Mouse (Mus musculus) lung, postnatal 4 days (tissue): ENCODE results near the gene Foxc2.
A peak's percentile ranks its signal among the peaks of the same experiment; 100 is the strongest.

Experiments used
- DNase-seq, 2 experiments: peaks; one replicate each; pipeline ENCODE4 v3.0.0; 2021

The Foxc2 gene

DNA sequence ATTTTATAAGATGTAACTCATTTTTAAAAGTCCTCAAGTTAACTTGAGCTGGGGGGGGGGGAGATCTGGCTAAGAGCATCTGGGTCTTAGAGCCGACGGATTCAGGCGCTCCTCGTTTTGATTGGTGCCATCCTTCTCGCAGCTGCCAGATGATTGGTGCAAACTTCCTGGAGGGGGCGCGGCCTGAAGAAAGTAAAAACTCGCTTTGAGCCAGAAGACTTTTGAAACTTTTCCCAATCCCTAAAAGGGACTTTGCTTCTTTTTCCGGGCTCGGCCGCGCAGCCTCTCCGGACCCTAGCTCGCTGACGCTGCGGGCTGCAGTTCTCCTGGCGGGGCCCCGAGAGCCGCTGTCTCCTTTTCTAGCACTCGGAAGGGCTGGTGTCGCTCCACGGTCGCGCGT lies at the start of gene Foxc2:
Foxc2 (plus strand) TSS at position 224 of the 400 bp plus-strand sequence.
- peak; percentile 87 to 91 for DNase-seq

GRCm38 (mm10) chr8:121071454-121071853 lies 44.5 kb upstream of the Foxc2 start:
- DNase-seq = peak in 1 of 2 experiments; percentile 58

DNA sequence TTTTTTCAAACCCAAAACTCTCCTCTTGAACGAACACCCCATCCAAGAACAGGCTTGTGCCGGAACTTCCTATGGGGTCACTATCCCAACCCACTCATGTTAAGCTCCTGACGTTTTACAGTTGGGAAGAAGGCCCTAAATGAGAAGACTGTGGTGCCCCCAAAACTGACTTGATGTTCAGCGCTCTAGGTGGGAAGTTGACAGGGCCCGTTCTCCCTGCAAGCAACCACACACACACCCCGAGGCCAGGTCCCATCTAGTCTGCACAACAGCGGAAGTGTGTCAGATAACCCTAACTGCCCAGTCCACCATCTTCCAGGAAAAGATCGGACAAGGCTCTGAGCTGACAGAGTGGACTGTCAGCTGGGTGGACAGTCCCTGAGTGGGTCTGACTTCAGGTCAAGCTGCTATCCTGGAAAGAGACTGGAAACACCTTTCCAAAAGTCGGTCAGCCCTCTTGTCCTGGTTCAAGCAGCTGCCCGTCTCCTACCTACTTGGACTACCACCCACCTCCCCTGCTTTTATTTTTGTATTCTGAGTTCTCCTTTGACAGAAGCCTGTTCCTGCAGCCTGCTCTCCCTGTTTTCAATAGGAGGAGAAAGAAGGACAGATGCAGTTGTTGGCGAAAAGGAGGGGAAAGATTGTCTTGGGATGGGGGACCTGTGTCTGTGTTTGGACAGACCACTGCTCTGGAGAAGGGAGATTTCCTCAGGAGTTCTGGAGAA lies 43.4 kb upstream of the Foxc2 start:
- DNase-seq = peak in 1 of 2 experiments; percentile 21

DNA sequence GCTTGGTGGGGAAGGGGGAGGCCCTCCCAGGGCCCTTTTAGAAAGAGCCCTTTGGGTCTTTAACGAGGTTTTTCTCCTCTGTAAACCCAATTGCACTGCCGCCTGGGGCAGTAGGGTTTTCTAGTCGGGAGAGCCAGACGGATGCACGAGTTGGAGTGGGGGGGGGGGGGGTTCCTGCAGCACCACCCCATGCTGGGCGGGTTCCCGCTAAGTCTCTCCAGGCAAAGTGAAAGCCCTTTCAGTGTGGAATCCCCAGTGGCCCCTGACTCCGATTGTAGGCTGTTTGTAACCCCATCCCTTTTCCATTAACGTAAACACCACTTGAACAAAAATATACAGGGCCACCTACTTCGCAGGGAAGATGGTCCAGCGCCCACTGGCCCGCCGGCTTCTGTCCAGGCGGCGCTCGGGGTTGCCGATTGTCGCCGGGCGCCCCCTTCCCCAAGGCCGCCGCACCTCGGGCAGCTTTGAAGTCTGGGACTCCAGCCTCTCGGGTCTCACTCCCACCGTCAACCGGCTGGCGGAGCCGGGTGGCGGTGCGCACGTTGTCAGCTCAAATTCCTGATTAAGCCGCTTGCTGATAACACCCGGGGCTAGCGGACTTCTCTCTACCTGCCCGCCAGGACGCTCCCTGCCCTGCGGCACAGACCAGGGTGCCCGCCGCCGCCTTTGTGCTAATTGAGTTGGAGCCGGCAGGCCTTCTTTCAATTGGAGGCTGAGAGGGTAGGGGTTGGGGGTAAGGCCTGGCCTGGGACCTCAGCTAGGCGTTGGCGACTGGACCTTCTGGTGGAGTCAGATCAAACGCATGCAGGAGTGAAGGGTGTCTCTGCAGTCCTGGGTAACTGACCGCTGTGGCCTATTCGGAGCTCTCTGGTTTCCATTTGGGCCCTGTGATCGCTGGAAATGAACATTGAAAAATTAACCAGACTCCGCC lies 42.5 kb upstream of the Foxc2 start:
- peak in 1 of 2 experiments; percentile 64 for DNase-seq

- no peak for DNase-seq
Measured at GRCm38 (mm10) chr8:121074108-121074847, 41.7 kb upstream of the Foxc2 start.

DNA sequence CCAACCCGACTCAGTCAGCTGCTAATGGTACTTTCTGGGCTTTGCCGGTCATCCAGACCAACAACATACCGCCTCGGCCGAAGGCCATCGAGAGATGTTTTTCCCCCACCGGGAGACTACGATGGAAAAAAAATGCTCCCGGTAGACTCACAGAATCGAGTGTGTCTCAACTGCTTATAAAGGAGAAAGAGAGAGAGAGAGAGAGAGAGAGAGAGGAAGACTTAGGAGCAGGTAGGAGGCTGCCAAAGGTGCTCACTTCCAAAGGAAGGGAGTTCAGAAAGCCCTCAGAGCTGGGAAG lies 41.2 kb upstream of the Foxc2 start:
- no peak for DNase-seq

DNA sequence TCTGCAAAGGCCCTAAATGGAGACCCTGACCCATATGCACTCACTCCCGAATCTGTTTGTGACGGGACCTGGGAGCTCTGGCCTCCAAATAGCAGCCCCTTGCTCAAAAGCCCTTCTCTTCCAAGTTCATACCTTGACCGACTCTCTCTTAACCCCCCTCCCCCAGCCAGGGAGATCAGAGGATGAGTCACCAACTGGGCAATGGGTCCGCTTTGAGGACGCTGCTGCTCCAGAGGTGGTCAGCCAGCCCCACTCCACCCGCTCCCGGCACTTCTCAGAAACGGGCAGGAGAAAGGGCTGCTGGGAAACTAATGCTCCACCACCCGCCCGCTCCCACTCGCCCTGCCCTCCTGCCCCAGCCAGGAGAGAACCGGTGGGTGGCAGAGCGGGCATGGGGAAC lies 40.0 kb upstream of the Foxc2 start:
- peak in 1 of 2 experiments; percentile 57 for DNase-seq

GRCm38 (mm10) chr8:121076555-121076954 lies 39.4 kb upstream of the Foxc2 start:
- no peak for DNase-seq

- DNase-seq = no peak
Measured at GRCm38 (mm10) chr8:121078721-121079120, 37.2 kb upstream of the Foxc2 start.

DNA sequence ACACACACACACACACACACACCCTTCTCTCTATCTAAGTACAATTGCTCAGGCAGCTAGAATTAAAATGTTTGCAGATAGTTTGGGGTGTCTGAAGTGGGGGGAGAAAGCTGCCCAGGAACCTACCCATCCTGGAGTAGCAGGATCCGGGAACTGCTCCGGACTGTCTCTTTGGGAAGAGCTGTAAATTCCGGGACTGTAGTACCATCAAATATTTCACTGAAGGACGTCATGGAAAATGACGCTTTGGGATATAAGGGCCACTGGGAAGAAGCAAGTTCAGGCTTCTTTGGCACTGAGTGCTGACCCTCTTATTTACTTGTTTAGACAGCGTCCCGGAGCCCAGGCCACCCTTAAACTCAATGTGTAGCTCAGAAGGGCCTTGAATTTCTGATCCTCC lies 36.8 kb upstream of the Foxc2 start:
- no peak for DNase-seq

GRCm38 (mm10) chr8:121079944-121080343 lies 36.0 kb upstream of the Foxc2 start:
- DNase-seq = no peak

DNA sequence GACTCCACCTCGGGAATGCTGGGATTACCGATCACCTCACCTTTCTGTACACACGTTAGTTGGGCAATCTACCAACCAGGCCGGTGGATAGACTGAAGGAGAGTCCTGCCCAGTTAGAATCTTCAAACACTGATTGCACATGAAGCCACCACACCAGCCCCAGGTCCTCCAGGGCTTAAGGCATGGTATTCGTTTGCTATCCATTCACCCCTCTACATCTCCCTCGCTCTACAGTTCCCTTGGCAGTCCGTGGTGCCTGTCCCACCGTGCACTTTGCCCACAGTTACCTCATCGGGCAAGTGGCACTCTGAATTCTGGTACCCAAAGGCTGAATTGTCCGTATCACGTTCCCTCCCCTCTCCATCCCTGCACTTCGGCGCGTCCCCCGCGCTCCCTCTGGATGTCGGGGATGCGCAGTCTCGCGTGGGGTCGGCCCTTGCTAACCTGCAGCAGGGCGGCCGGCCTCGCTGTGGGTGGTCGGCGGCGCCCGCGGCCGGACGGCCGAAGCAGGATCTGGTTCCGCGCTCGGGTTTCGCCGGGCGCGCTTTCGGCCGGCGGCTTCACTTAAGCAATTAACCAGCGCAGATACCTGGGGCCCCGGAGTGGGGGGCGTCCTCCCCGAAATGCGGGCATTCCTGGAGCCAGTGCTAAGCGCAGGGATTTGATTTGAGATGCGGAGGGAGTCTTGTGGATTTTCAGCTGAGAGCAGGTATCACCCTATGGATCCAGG lies 35.4 kb upstream of the Foxc2 start:
- no peak for DNase-seq

DNA sequence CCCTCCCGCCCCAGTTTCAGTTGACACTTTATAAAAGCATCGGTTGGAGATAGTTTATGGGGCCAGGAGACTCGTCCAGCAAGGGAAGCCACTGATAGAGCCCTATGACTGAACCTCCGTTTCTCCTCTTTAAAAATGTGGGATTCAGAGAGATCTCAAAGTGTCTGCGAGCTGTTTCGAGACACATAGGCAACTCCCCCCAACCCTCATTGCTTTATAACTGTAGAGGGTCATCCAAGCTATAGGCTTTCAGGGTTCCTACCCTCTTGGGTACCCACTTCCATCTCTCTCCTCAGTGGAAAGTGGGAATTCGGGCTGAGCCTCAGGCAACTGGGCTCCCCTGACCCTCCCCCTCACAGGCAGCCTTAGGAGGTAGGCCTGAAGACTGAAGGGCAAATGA lies 34.6 kb upstream of the Foxc2 start:
- DNase-seq = peak in 1 of 2 experiments; percentile 22

GRCm38 (mm10) chr8:121082218-121083092 lies 33.5 kb upstream of the Foxc2 start:
- DNase-seq = peak in 1 of 2 experiments; percentile 47

DNA sequence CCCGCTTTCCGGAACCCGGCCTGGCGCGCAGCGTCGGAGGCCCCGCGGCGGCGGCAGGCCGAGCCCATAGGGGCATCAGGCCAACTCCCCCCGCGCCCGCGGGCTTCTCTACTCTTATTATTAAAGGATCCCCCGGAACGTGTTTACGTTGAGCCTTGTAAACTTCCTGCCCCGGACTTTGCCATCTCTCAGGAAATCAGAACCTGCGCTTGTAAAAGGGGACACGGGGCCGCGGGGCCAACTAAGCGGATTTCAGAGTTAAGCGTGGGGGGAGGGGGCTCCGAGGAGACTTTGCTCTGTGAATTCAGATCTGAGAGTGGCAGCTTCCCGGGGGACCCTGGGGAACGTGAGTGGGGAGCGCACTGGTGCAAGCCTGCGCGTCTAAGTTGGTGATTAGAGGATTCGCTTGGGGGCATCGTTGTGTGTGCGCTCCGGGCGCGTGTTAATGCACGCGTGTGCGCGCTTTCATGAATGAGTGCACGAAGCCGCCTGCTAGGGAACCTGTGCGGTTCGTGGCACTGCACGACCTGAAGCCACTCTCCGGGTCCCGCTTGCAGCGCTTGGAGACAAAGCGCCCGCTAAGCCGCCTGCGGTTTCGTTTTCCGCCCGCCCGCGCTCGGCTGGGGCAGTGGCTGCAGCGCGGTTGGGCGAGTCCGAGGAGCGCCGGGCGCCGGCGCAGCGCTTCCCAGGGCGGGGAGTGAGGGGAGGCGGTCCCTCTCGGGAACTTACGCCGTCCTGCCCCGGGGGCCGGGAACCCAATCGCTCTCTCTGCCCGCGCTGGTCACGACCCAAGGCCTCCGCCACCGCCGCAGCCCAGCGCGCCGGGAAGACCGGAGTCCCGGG lies 32.7 kb upstream of the Foxc2 start:
- peak; percentile 87 to 93 for DNase-seq

DNA sequence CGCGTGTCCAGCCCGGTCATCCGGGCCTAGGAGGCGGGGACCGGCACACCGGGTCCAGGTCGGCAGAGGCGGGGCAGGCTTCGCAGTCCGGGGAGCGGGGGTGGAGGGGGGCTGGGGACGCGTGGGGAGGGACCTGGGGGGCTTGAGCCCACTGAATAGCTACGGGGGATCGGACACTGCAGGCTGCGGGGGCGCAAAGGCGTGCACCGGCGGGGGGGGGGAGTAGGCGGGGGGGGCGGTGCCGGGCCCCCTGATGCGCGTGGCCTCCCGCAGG lies 32.1 kb upstream of the Foxc2 start:
- DNase-seq = no peak

DNA sequence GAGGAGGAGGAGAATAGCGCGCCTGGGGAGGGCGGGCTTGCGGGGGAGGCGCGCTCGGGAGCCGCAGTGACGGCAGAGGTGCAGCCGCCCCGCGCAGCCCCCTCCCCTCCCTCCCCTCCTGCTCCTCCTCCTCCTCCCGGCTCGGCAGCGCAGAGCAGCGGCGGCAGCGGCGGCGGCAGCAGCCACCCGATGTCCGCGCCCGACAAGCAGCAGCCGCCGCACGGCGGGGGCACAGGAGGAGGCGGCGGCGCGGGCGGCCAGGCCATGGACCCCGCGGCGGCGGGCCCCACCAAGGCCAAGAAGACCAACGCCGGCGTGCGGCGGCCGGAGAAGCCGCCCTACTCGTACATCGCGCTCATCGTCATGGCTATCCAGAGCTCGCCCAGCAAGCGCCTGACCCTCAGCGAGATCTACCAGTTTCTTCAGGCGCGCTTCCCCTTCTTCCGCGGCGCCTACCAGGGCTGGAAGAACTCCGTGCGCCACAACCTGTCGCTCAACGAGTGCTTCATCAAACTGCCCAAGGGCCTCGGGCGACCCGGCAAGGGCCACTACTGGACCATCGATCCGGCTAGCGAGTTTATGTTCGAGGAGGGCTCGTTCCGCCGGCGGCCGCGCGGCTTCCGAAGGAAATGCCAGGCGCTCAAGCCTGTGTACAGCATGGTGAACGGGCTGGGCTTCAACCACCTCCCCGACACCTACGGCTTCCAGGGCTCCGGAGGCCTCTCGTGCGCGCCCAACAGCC lies 31.6 kb upstream of the Foxc2 start, which contains the start of gene Foxf1:
Foxf1 (plus strand) TSS at position 177 of the 742 bp plus-strand sequence.
- peak; percentile 84 to 93 for DNase-seq

DNA sequence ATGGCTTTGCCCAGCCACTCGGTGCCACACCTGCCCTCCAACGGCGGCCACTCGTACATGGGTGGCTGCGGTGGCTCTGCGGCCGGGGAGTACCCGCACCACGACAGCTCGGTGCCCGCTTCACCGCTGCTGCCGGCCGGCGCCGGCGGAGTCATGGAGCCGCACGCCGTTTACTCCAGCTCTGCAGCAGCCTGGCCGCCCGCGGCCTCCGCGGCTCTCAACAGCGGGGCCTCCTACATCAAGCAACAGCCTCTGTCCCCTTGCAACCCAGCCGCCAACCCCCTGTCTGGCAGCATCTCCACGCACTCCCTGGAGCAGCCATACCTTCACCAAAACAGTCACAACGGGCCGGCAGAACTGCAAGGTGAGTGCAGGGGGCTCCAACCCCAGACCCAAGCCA lies 31.0 kb upstream of the Foxc2 start:
- peak in 1 of 2 experiments; percentile 38 for DNase-seq

DNA sequence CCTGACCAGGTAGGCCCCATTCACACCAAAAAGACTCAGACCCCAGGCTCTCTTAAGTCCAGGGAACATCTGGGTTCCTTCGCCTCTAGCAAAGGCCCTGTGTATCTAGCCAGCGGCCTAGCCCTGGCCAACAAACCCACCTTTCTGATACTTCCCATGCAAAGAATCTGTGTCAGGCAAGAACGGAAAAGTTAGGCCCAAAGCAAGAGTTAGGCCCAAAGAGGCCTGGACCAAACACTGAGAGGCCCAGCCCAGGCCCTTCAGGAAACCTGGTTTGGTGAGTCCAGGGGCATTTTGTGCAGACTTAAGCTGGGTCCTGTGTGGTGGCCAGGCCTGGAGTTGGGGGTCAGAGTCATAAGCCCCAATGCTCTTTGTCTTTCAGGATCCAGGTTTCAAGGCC lies 30.4 kb upstream of the Foxc2 start:
- no peak for DNase-seq
